Mouse (Mus musculus): Measurements from ENCODE around the gene Atg101. TPM values are rescaled to one million over a fixed set of nuclear protein-coding genes. Genes with fewer than 3 reads are reported as not detected.

The Atg101 gene
- polyA plus RNA-seq, 1 experiment from 2014 or later = 68.1 TPM

DNA sequence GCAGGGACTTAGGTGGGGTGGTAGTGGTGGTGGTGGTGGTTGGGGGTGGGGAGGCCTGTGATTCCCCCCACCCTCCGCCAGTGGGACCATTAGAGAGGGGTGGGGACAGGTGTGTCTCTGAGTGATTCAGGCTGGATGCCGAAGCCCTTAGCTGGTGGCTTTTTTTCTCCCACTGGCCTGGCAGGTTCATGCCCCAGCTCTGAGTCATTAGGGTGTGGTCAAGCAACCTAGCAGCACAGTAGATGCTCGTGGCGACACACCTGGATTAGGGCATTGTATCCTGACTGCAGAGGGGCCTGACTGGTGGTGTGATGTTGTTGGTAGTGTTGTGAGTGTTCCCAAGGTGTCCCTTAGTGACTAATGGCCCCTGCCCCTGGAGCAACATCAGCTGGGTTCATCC is 47.0 kb downstream of the Atg101 start:
- no peak for ATAC-seq (ENCODE audit: low FRiP score, low read depth)
- WGBS = 82% methylated on average over 4 of the region's 4 CpGs
- H3K4me2 ChIP-seq (replicated peaks) = no peak overlapping the region
- no peak overlapping the region for H3K9ac ChIP-seq (replicated peaks)
- no peaks in the 10 kb centered on the region for H3K4me1 ChIP-seq
- H3K27me3 ChIP-seq = 0 out of 2 replicates have a peak, but pooled peaks cover 2% of the 10 kb centered on the region
- H3K4me3 ChIP-seq = no peak overlapping the region
- no peaks in the 10 kb centered on the region for H3K36me3 ChIP-seq
- no peak overlapping the region for H3K27ac ChIP-seq (replicated peaks)
- H3K9me3 ChIP-seq = no peaks in the 10 kb centered on the region

DNA sequence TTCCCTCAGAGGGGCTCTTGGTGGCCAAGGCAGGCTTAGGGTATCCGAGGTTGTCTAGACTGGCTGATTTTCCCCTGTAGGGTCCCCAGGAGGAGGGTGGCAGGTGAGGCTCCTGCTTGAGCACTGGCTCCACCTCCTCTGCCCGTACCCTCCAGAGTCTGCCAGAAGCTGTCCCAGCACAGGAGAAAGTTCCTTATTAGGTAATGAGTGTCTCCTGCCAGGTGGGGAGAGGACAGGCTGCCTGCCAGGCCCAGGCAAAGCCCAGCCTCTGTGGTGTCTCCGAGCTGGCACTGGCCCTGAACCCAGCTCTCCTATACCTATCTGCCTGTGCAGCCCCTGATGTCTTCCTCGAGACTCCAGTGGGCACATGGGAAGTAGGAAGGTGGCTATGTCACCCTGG is 48.3 kb downstream of the Atg101 start:
- Histone ChIP-seq H3K36me3 (no peaks in the 10 kb centered on the region), H3K27me3 (peaks cover 14% of the 10 kb centered on the region; the same call in 1 of the 2 replicates), H3K4me2 (replicated peaks) (no peak overlapping the region), H3K27ac (replicated peaks) (no peak overlapping the region), H3K4me1 (no peaks in the 10 kb centered on the region), H3K9ac (replicated peaks) (no peak overlapping the region), H3K9me3 (no peaks in the 10 kb centered on the region), H3K4me3 (no peak overlapping the region)
- no peak for ATAC-seq (ENCODE audit: low FRiP score, low read depth)
- 75% methylated on average over 4 of the region's 4 CpGs for WGBS

DNA sequence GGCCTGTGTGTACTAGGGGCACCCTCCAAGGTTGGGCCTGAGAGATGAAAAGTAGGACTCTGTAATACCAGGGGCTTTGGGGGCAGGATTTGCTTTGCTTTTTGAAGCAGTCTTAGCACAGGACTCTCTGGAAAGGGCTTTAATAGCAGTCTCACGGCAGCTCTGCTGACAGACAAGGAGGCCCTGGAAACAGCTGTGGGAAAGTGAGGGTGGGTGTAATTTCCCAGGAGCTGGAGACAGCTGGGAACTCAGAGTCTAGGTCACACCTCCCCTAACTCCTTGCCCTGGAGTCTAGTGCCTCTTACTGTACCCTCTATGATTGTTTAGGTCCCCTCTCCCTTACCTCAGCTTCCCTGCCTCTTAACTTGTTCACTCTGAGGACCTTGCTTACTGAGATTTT is 49.1 kb downstream of the Atg101 start:
- no peaks in the 10 kb centered on the region for H3K9me3 ChIP-seq

DNA sequence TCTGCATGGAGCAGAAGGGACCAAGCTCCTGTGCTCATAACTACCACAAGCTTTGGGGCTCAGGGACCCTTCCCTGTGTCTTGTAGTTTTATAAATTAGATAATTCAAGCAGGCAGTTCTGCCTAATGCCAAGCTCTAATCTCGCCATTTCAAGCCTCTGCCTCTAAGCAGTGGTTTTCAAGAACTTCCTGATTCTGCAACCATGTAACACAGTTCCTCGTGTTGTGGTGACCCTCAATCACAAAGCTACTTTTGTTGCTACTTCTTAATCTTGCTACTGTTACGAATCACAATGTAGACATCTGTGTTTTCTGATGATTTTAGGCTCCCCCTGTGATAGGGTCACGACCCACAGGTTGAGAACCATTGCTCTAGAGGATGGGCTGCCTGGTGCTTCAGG is 49.6 kb downstream of the Atg101 start:
- Histone ChIP-seq H3K9ac (replicated peaks) (no peak overlapping the region), H3K4me2 (replicated peaks) (no peak overlapping the region), H3K9me3 (no peaks in the 10 kb centered on the region), H3K27ac (replicated peaks) (no peak overlapping the region), H3K4me3 (no peak overlapping the region), H3K4me1 (no peaks in the 10 kb centered on the region), H3K36me3 (no peaks in the 10 kb centered on the region), H3K27me3 (peaks cover 18% of the 10 kb centered on the region; the same call in 1 of the 2 replicates)
- no peak for ATAC-seq (ENCODE audit: low FRiP score, low read depth)
- WGBS = 59% methylated on average over 4 of the region's 4 CpGs

More for the DNA sequence above, 49.1 kb downstream of the Atg101 start:
- Histone ChIP-seq H3K4me1 (no peaks in the 10 kb centered on the region), H3K4me3 (no peak overlapping the region), H3K4me2 (replicated peaks) (no peak overlapping the region), H3K27me3 (peaks cover 18% of the 10 kb centered on the region; the same call in 1 of the 2 replicates), H3K9ac (replicated peaks) (no peak overlapping the region), H3K27ac (replicated peaks) (no peak overlapping the region), H3K36me3 (no peaks in the 10 kb centered on the region)
- no peak for ATAC-seq (ENCODE audit: low FRiP score, low read depth)
- 45% methylated on average over 1 of the region's 1 CpGs for WGBS

DNA sequence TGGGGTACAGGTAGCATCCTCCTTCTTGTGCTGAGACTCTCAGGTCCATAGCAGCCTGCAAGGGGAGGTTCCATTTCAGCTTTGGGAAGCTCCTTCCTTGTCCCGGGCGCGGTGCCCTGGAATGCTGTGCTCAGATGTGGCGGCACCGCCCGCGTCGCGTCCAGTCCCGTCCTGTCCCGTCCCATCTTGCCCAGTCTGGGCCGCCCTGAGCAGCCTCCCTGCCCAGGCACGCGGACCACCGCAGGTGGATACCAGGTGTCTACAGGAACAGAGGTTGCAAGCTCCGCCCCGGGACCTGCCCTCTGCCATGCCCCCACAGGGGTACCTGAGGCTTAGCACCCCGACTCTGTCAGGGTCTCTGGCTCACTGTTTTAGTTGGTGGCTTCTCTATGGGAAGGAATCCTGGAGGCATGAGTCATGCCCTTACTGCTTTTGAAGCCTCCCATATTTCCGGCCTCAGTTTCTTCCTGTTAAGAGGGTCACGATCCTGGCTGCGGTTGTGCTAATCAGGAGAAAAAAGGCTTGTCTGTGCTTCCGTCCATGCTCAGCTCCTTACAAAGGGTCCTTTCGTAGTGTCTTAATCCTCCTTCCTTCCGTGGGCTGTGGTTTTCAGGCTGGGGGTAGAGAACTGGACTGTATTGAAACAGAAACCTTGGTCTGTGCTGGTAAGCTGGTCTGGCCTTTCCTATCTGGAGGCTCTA is 52.6 kb downstream of the Atg101 start:
- 0 out of 2 replicates have a peak, but pooled peaks cover 2% of the 10 kb centered on the region for H3K4me1 ChIP-seq
- H3K36me3 ChIP-seq = no peaks in the 10 kb centered on the region
- ATAC-seq (ENCODE audit: low FRiP score, low read depth) = no peak
- no peak overlapping the region for H3K9ac ChIP-seq (replicated peaks)
- H3K27me3 ChIP-seq = peaks cover 18% of the 10 kb centered on the region; the same call in 1 of the 2 replicates
- WGBS = 57% methylated on average over 24 of the region's 24 CpGs
- no peak overlapping the region for H3K27ac ChIP-seq (replicated peaks)
- H3K4me3 ChIP-seq = no peak overlapping the region
- H3K4me2 ChIP-seq (replicated peaks) = no peak overlapping the region
- no peaks in the 10 kb centered on the region for H3K9me3 ChIP-seq

DNA sequence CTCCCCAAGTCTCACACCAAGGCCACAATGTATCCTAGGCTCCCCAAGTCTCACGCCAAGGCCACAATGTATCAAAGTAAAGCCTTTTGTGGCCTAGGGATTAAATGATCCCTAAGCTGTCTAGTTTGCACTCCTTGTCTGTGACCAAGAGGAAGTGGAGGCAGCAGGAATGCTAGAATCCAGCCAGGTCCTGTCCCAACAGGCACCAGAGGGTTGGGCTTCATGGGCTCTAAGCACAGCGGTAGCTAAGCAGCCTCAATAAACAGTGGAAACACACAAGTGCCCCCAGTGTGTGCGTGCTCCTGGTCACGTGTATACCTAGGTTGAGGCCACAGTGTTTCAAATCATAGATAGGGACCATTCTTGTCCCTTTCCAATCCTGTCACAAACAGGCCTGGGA is 54.3 kb downstream of the Atg101 start:
- Histone ChIP-seq H3K4me2 (replicated peaks) (no peak overlapping the region), H3K9me3 (no peaks in the 10 kb centered on the region), H3K27me3 (peaks cover 18% of the 10 kb centered on the region; the same call in 1 of the 2 replicates), H3K4me3 (no peak overlapping the region), H3K4me1 (0 out of 2 replicates have a peak, but pooled peaks cover 2% of the 10 kb centered on the region), H3K27ac (replicated peaks) (no peak overlapping the region), H3K36me3 (no peaks in the 10 kb centered on the region), H3K9ac (replicated peaks) (no peak overlapping the region)
- no peak for ATAC-seq (ENCODE audit: low FRiP score, low read depth)
- WGBS = 69% methylated on average over 4 of the region's 4 CpGs

- Histone ChIP-seq H3K9me3 (no peaks in the 10 kb centered on the region), H3K36me3 (no peaks in the 10 kb centered on the region), H3K4me3 (no peak overlapping the region), H3K27me3 (peaks cover 18% of the 10 kb centered on the region; the same call in 1 of the 2 replicates), H3K4me2 (replicated peaks) (no peak overlapping the region), H3K9ac (replicated peaks) (no peak overlapping the region), H3K4me1 (0 out of 2 replicates have a peak, but pooled peaks cover 2% of the 10 kb centered on the region), H3K27ac (replicated peaks) (no peak overlapping the region)
- 0% methylated on average over 2 of the region's 2 CpGs for WGBS
- peak; percentile 52 for ATAC-seq (ENCODE audit: low FRiP score, low read depth)
Observed at GRCm38 (mm10) chr15:101339537-101339936, 55.5 kb downstream of the Atg101 start.

Other genes with a start within 250 kb of the Atg101 start
- gene Gm47841, start 236.9 kb upstream of the Atg101 start, polyA plus RNA-seq (2016; fragmentation: Nextera tagmentation; extraction: Ambion mirVana) = not detected in 2 replicates
- gene Fignl2, start 205.7 kb upstream of the Atg101 start, polyA plus RNA-seq (2016; fragmentation: Nextera tagmentation; extraction: Ambion mirVana) = 0.34 and 0.37 TPM in 2 replicates
- not detected in 2 replicates for gene Ankrd33, start 168.5 kb upstream of the Atg101 start, polyA plus RNA-seq (2016; fragmentation: Nextera tagmentation; extraction: Ambion mirVana)
- 8.0 and 10.7 TPM in 2 replicates for gene Acvrl1, start 155.8 kb upstream of the Atg101 start, polyA plus RNA-seq (2016; fragmentation: Nextera tagmentation; extraction: Ambion mirVana)
- gene Acvr1b, start 110.2 kb upstream of the Atg101 start, polyA plus RNA-seq (2016; fragmentation: Nextera tagmentation; extraction: Ambion mirVana) = 12.6 and 14.8 TPM in 2 replicates
- gene Grasp, start 60.1 kb upstream of the Atg101 start, polyA plus RNA-seq (2016; fragmentation: Nextera tagmentation; extraction: Ambion mirVana) = 5.5 and 5.9 TPM in 2 replicates
- 3.4 and 4.0 TPM in 2 replicates for gene Nr4a1, start 30.0 kb upstream of the Atg101 start, polyA plus RNA-seq (2016; fragmentation: Nextera tagmentation; extraction: Ambion mirVana)
- gene 6030408B16Rik, start 8.9 kb downstream of the Atg101 start, polyA plus RNA-seq (2016; fragmentation: Nextera tagmentation; extraction: Ambion mirVana) = 0.15 TPM in 1 of 2 replicates, not detected in the other
- gene Krt80, start 85.9 kb downstream of the Atg101 start, polyA plus RNA-seq (2016; fragmentation: Nextera tagmentation; extraction: Ambion mirVana) = 0.14 and 0.18 TPM in 2 replicates
- 5.8 and 6.3 TPM in 2 replicates for gene Krt7, start 126.8 kb downstream of the Atg101 start, polyA plus RNA-seq (2016; fragmentation: Nextera tagmentation; extraction: Ambion mirVana)
- gene Krt87, start 154.5 kb downstream of the Atg101 start, polyA plus RNA-seq (2016; fragmentation: Nextera tagmentation; extraction: Ambion mirVana) = 0.15 and 0.22 TPM in 2 replicates
- not detected in 2 replicates for gene Krt88, start 163.5 kb downstream of the Atg101 start, polyA plus RNA-seq (2016; fragmentation: Nextera tagmentation; extraction: Ambion mirVana)
- gene Krt81, start 179.5 kb downstream of the Atg101 start, polyA plus RNA-seq (2016; fragmentation: Nextera tagmentation; extraction: Ambion mirVana) = not detected in 2 replicates
- gene Krt86, start 189.2 kb downstream of the Atg101 start, polyA plus RNA-seq (2016; fragmentation: Nextera tagmentation; extraction: Ambion mirVana) = not detected in 2 replicates
- not detected in 2 replicates for gene Krt83, start 207.2 kb downstream of the Atg101 start, polyA plus RNA-seq (2016; fragmentation: Nextera tagmentation; extraction: Ambion mirVana)
- not detected in 2 replicates for gene Gm49425, start 233.0 kb downstream of the Atg101 start, polyA plus RNA-seq (2016; fragmentation: Nextera tagmentation; extraction: Ambion mirVana)
- gene Krt84, start 248.5 kb downstream of the Atg101 start, polyA plus RNA-seq (2016; fragmentation: Nextera tagmentation; extraction: Ambion mirVana) = not detected in 2 replicates